Mouse (Mus musculus): ENCODE measurements around the gene Gpm6a. TPM values are rescaled to one million over a fixed set of nuclear protein-coding genes. Genes with fewer than 3 reads are reported as not detected.

Gene Gpm6a
- total and polyA plus RNA-seq, 2 experiments from 2014 or later = 660 to 1,306 TPM

DNA sequence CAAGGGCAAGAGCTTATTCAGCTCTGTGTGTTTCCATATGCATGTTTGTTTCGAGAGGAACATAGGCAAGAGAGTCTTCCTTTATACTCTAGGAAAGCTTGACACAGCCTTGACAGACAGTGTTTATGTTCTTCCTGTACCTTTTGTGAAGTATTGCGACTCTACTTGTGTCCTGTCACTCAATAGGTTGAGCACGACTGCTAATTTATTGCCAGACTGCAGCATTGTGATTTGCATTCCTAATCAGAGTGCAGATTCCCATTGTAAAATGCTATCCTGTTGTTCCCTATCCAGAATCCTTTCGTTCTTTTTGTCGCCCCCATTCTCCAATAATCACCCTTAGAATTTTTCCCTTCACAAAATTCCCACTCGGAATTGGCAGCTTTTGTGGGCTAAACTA lies 613 bp upstream of the Gpm6a start:
- peak; percentile 30 for ATAC-seq

DNA sequence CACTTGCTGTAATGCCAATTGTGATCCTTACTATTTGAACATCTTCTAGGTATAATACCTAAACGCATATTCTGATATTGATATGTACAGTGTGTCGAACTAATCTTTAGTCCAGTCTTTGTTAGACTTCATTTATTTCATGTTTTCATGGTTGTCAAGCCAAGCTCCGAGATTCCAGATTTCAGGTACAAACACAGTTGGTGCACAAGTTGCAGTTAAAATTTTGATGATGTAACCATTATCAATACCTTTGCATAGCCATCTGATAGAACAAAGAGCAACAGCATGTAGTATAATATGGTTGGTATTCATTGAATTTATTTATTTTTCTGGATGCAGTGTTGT lies 785 bp downstream of the Gpm6a start:
- Histone ChIP-seq H3K4me2 (ENCODE audit: low read depth) (peak overlapping the region; percentile 60), H3K4me1 (ENCODE audit: insufficient read depth) (no peaks in the 10 kb centered on the region), H3K27ac (ENCODE audit: low read depth, low read length) (peak overlapping the region; percentile 99), H3K9ac (peak overlapping the region; percentile 92), H3K9me3 (ENCODE audit: low read length) (no peaks in the 10 kb centered on the region), H3K4me3 (ENCODE audit: low read depth, low read length) (peak overlapping the region; percentile 79), H3K27me3 (ENCODE audit: insufficient read depth, low read length) (no peaks in the 10 kb centered on the region), H3K36me3 (ENCODE audit: insufficient read depth) (no peaks in the 10 kb centered on the region)
- DNase-seq (peak; percentile 56), ATAC-seq (no peak)
- WGBS = 20% methylated on average over 3 of the region's 3 CpGs
- TF ChIP-seq CTCF (IDR thresholded peaks at IDR 0.05; ENCODE audit: low read depth) = no peak

More for the DNA sequence above, 613 bp upstream of the Gpm6a start:
- H3K4me3 ChIP-seq (ENCODE audit: low read depth, low read length) = peak overlapping the region; percentile 79
- WGBS = 4% methylated on average over 6 of the region's 6 CpGs
- TF ChIP-seq CTCF (IDR thresholded peaks at IDR 0.05; ENCODE audit: low read depth) = no peak
- DNase-seq = peak; percentile 78
- H3K9me3 ChIP-seq (ENCODE audit: low read length) = no peaks in the 10 kb centered on the region
- peak overlapping the region; percentile 60 for H3K4me2 ChIP-seq (ENCODE audit: low read depth)
- H3K36me3 ChIP-seq (ENCODE audit: insufficient read depth) = no peaks in the 10 kb centered on the region
- H3K4me1 ChIP-seq (ENCODE audit: insufficient read depth) = no peaks in the 10 kb centered on the region
- H3K9ac ChIP-seq = peak overlapping the region; percentile 92
- peak overlapping the region; percentile 99 for H3K27ac ChIP-seq (ENCODE audit: low read depth, low read length)
- no peaks in the 10 kb centered on the region for H3K27me3 ChIP-seq (ENCODE audit: insufficient read depth, low read length)

DNA sequence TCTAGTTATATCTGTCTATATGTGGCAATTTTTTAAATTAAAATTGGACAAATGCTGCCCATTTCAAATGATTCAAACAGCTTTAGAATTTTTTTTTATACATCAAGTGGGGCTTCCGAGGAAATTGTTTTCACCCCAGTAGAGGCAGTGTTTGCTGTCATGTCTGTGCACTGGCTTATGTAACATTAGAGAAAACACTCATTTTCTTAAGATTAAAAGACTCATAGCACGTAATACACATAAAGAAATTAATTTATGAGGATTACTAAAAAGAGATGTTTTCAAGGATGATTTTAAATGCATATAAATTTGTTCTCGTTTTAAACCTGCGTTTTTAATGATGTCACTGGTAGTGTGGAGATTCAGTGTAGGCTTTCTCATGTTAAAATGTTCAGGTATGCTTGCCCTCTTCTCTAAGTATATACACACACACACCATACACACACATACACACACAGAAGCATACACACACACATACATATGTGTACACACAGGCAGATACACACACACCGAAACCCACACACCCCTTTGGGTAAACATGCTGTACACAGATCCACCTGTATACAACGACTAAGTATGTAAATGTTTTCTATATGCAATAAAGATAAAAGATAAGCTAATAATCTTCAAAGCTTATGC lies 1.4 kb downstream of the Gpm6a start:
- Histone ChIP-seq H3K27me3 (ENCODE audit: insufficient read depth, low read length) (no peaks in the 10 kb centered on the region), H3K9me3 (ENCODE audit: low read length) (no peaks in the 10 kb centered on the region), H3K36me3 (ENCODE audit: insufficient read depth) (no peaks in the 10 kb centered on the region), H3K4me3 (ENCODE audit: low read depth, low read length) (peak overlapping the region; percentile 79), H3K27ac (ENCODE audit: low read depth, low read length) (peak overlapping the region; percentile 99), H3K4me2 (ENCODE audit: low read depth) (peak overlapping the region; percentile 37), H3K9ac (peak overlapping the region; percentile 92), H3K4me1 (ENCODE audit: insufficient read depth) (no peaks in the 10 kb centered on the region)
- ATAC-seq = peak; percentile 13
- WGBS = 26% methylated on average over 6 of the region's 6 CpGs
- TF ChIP-seq CTCF (IDR thresholded peaks at IDR 0.05; ENCODE audit: low read depth) = peak; percentile 47
- DNase-seq = peak; percentile 74

DNA sequence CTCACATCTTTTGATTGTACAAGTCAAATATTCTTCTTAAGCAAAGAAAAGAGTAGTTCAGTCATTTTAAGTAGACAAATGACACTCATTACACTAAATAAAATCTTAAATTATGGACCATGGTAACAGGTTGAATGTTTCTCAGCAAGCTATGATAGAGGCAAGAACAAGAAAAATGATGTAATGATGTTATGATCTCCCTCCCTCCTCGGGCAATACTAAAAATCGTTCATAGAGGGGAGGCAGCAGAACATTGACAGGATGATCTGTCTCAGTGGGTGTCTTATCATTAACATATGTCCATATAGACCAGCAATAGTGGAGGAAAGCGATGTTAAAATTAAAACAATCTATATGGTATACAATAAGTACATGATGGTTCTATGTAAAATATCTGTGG lies 2.1 kb downstream of the Gpm6a start:
- no peaks in the 10 kb centered on the region for H3K9me3 ChIP-seq (ENCODE audit: low read length)
- ATAC-seq (peak; percentile 30; the same call in 1 of the 2 replicates), DNase-seq (peak; percentile 73)
- peak overlapping the region; percentile 79 for H3K4me3 ChIP-seq (ENCODE audit: low read depth, low read length)
- no peak for TF ChIP-seq CTCF (IDR thresholded peaks at IDR 0.05; ENCODE audit: low read depth)
- no peaks in the 10 kb centered on the region for H3K36me3 ChIP-seq (ENCODE audit: insufficient read depth)
- peak overlapping the region; percentile 75; the same call in 1 of the 2 replicates for H3K27ac ChIP-seq (ENCODE audit: low read depth, low read length)
- H3K9ac ChIP-seq = peak overlapping the region; percentile 92
- H3K4me2 ChIP-seq (ENCODE audit: low read depth) = peak overlapping the region; percentile 55
- WGBS = 31% methylated on average over 3 of the region's 3 CpGs
- H3K4me1 ChIP-seq (ENCODE audit: insufficient read depth) = peaks cover 3% of the 10 kb centered on the region; the same call in 1 of the 2 replicates
- no peaks in the 10 kb centered on the region for H3K27me3 ChIP-seq (ENCODE audit: insufficient read depth, low read length)

DNA sequence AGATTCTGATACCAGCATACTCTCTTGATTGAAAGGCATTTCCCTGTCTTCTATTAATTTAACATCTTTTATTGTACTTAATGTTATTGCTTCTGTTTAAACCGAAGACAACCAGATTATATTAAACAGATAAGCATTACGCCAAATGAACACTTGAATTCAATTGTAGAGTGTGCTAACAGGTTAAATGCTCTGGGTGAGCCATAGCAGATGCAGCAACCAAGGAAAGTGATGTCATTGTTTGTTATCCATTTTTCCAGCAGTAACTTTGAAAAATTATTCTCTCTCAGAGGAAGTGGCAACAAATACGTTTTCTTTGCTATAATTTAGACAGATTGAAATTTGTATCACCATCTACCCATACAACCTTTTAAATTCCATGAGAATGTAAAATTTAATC lies 2.9 kb downstream of the Gpm6a start:
- 35% methylated on average over 3 of the region's 3 CpGs for WGBS

DNA sequence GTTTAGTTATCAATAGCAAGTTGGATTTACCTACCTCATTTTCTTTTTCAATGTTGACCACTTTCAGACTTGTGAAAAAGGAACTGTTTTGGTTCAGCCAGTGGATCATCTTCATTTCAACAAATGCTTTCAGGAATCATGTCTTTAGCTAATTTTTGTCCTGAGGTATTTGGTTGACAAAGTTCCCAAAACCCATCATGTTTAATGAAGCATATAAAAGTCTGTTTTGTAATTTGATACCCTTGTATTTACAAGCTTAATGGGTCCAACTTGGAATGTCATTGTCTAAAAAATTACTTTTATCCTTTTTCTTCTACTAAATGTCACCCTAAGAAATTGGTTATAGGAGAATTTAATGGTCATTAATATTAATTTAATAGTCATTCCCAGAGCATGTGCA lies 6.9 kb downstream of the Gpm6a start:
- Histone ChIP-seq H3K4me3 (ENCODE audit: low read depth, low read length) (no peak overlapping the region), H3K4me2 (ENCODE audit: low read depth) (0 out of 2 replicates have a peak overlapping the region, but pooled peaks have one; percentile 21), H3K36me3 (ENCODE audit: insufficient read depth) (no peaks in the 10 kb centered on the region), H3K9ac (no peak overlapping the region), H3K9me3 (ENCODE audit: low read length) (no peaks in the 10 kb centered on the region), H3K27ac (ENCODE audit: low read depth, low read length) (no peak overlapping the region), H3K27me3 (ENCODE audit: insufficient read depth, low read length) (no peaks in the 10 kb centered on the region), H3K4me1 (ENCODE audit: insufficient read depth) (peaks cover 3% of the 10 kb centered on the region; the same call in 1 of the 2 replicates)
- no peak for TF ChIP-seq CTCF (IDR thresholded peaks at IDR 0.05; ENCODE audit: low read depth)
- no peak for DNase-seq
- no peak for ATAC-seq

More for the DNA sequence above, 2.9 kb downstream of the Gpm6a start:
- H3K4me2 ChIP-seq (ENCODE audit: low read depth) = peak overlapping the region; percentile 55
- peaks cover 3% of the 10 kb centered on the region; the same call in 1 of the 2 replicates for H3K4me1 ChIP-seq (ENCODE audit: insufficient read depth)
- DNase-seq (no peak), ATAC-seq (no peak)
- peak overlapping the region; percentile 75 for H3K27ac ChIP-seq (ENCODE audit: low read depth, low read length)
- peak overlapping the region; percentile 92 for H3K9ac ChIP-seq
- H3K36me3 ChIP-seq (ENCODE audit: insufficient read depth) = no peaks in the 10 kb centered on the region
- no peaks in the 10 kb centered on the region for H3K9me3 ChIP-seq (ENCODE audit: low read length)
- H3K4me3 ChIP-seq (ENCODE audit: low read depth, low read length) = peak overlapping the region; percentile 79
- TF ChIP-seq CTCF (IDR thresholded peaks at IDR 0.05; ENCODE audit: low read depth) = no peak
- H3K27me3 ChIP-seq (ENCODE audit: insufficient read depth, low read length) = no peaks in the 10 kb centered on the region

DNA sequence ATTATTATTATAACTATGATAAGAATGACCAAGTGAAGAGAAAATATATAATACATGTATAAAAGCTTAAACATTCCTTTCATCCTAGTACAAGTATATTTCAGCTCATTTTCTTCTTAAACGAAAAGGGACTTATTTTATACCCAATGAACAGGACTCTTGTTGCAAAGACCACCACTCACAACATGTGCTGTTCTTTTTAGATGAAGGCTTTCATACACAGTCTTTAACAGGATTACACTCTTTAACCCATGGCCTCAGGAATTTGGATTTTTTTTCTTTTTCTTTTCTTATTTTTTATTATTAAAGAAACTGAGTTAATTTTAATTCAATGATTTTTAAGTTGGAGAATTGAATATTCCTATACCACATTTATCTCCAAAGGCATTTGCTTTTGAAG lies 20.4 kb downstream of the Gpm6a start:
- no peak for TF ChIP-seq CTCF (IDR thresholded peaks at IDR 0.05; ENCODE audit: low read depth)

More for the DNA sequence above, 20.4 kb downstream of the Gpm6a start:
- Histone ChIP-seq H3K36me3 (ENCODE audit: insufficient read depth) (no peaks in the 10 kb centered on the region), H3K9ac (no peak overlapping the region), H3K4me1 (ENCODE audit: insufficient read depth) (peaks cover 7% of the 10 kb centered on the region; the same call in 1 of the 2 replicates), H3K4me3 (ENCODE audit: low read depth, low read length) (no peak overlapping the region), H3K27ac (ENCODE audit: low read depth, low read length) (no peak overlapping the region), H3K4me2 (ENCODE audit: low read depth) (no peak overlapping the region), H3K9me3 (ENCODE audit: low read length) (no peaks in the 10 kb centered on the region), H3K27me3 (ENCODE audit: insufficient read depth, low read length) (no peaks in the 10 kb centered on the region)
- ATAC-seq = no peak
- WGBS = 9% methylated on average over 1 of the region's 1 CpGs
- DNase-seq = no peak
